Mouse (Mus musculus) forebrain, embryonic 11.5 days (tissue): ENCODE measurements around the gene Cyp2d9. TPM values are rescaled to one million over a fixed set of nuclear protein-coding genes. Genes with fewer than 3 reads are reported as not detected.
"Not testable (repeated sequence)": the region's sequence is repeated elsewhere in the genome, so short reads cannot be mapped to it uniquely, and the experiment has no call there.

Experiments
- ATAC-seq: fragments of 200-750 bp; cut with Nextera tagmentation; replicated peaks from 2 replicates; pipeline ENCODE4 v1.8.0; 2017; ENCODE audit warnings: moderate TSS enrichment; ENCODE audit not compliant: low FRiP score
- DNase-seq: peaks from one replicate; pipeline ENCODE4 v3.0.0-alpha.2; 2017; ENCODE audit warnings: low spot score
- H3K27ac ChIP-seq: fragments of 300-500 bp; sonication (generic); 2 replicates; pipeline ENCODE4 v1.5.1; 2014; ENCODE audit warnings: low read depth, low read length
- H3K27me3 ChIP-seq: fragments of 300-500 bp; sonication (generic); 2 replicates; pipeline ENCODE4 v1.6.1; 2014; ENCODE audit warnings: mild to moderate bottlenecking, low read length, mixed read lengths; ENCODE audit not compliant: control insufficient read depth, insufficient read depth
- H3K36me3 ChIP-seq: fragments of 300-500 bp; sonication (generic); 2 replicates; pipeline ENCODE4 v1.6.1; 2014; ENCODE audit warnings: mild to moderate bottlenecking, low read length, moderate library complexity, mixed read lengths; ENCODE audit not compliant: control insufficient read depth, insufficient read depth
- H3K4me1 ChIP-seq: fragments of 300-500 bp; sonication (generic); replicated peaks from 2 replicates; pipeline ENCODE4 v1.6.1; 2014; ENCODE audit warnings: low read length, mixed read lengths; ENCODE audit not compliant: control insufficient read depth, insufficient read depth
- H3K4me2 ChIP-seq: fragments of 300-500 bp; sonication (generic); 2 replicates; pipeline ENCODE4 v1.6.1; 2014; ENCODE audit warnings: low read depth, mild to moderate bottlenecking, low read length, moderate library complexity, mixed read lengths; ENCODE audit not compliant: severe bottlenecking
- H3K4me3 ChIP-seq: fragments of 300-500 bp; sonication (generic); 2 replicates; pipeline ENCODE4 v1.5.1; 2014; ENCODE audit warnings: low read depth, low read length
- H3K9ac ChIP-seq: fragments of 300-500 bp; sonication (generic); 2 replicates; pipeline ENCODE4 v1.6.1; 2014; ENCODE audit warnings: low read length
- H3K9me3 ChIP-seq: fragments of 300-500 bp; sonication (generic); 2 replicates; pipeline ENCODE4 v1.6.1; 2016; ENCODE audit warnings: low read length, mixed read lengths; ENCODE audit not compliant: control insufficient read depth
- WGBS: fragments of 180-500 bp; shearing (Covaris S2); extraction: QIAGEN DNeasy Blood & Tissue Kit; methylation state at CpG from one replicate; pipeline ENCODE4 v1.1.7; 2014; 5-methylcytosine and 5-hydroxymethylcytosine counted together
- polyA plus RNA-seq: library from polyadenylated mRNA; unstranded; fragments of >200 nt; fragmentation: Nextera tagmentation; extraction: Ambion mirVana; gene quantifications from 2 replicates; pipeline ENCODE4 v1.2.1, GENCODE M21; 2014

Gene Cyp2d9
- polyA plus RNA-seq, 1 experiment from 2014 or later = not detected

GRCm38 (mm10) chr15:82434541-82434940, 1.3 kb downstream of the Cyp2d9 start:
- DNase-seq (no peak), ATAC-seq (no peak)
- no peak overlapping the region for H3K27ac ChIP-seq
- H3K36me3 ChIP-seq = no peaks in the 10 kb centered on the region
- H3K9ac ChIP-seq = no peak overlapping the region
- no peak overlapping the region for H3K4me3 ChIP-seq
- no peak overlapping the region for H3K4me2 ChIP-seq
- no peaks in the 10 kb centered on the region for H3K27me3 ChIP-seq
- no peaks in the 10 kb centered on the region for H3K4me1 ChIP-seq
- no peaks in the 10 kb centered on the region; the same call in 1 of the 2 replicates for H3K9me3 ChIP-seq
- 92% methylated on average over 3 of the region's 3 CpGs for WGBS

DNA sequence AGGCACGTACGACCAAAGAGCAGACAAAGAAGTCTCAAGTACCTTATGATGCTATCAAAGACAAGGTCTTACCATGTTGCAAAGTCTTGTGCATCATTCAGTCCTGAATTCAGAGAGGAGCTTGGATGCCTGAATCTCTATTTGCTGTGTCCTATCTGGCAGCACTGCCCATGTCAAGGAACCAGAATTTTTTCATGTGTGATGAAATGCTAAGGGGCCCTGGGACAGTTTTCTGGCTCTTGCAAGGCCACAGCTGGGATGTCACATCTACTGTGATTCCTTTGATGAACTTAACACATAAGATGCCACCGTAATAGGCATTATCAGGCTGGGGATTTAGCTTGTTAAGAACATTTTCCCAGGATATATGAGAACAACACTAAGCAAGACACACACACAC, 1.8 kb downstream of the Cyp2d9 start:
- Histone ChIP-seq H3K27ac (no peak overlapping the region), H3K4me1 (no peaks in the 10 kb centered on the region), H3K9me3 (no peaks in the 10 kb centered on the region; the same call in 1 of the 2 replicates), H3K9ac (no peak overlapping the region), H3K4me3 (no peak overlapping the region), H3K4me2 (no peak overlapping the region), H3K27me3 (no peaks in the 10 kb centered on the region), H3K36me3 (no peaks in the 10 kb centered on the region)
- 90% methylated on average over 3 of the region's 3 CpGs for WGBS
- DNase-seq (no peak), ATAC-seq (no peak)

- H3K36me3 ChIP-seq = no peaks in the 10 kb centered on the region
- no peak overlapping the region for H3K4me3 ChIP-seq
- no peak overlapping the region for H3K27ac ChIP-seq
- 85% methylated on average over 2 of the region's 2 CpGs for WGBS
- DNase-seq (no peak), ATAC-seq (no peak)
- no peaks in the 10 kb centered on the region; the same call in 1 of the 2 replicates for H3K9me3 ChIP-seq
- no peak overlapping the region for H3K4me2 ChIP-seq
- no peaks in the 10 kb centered on the region for H3K4me1 ChIP-seq
- no peaks in the 10 kb centered on the region for H3K27me3 ChIP-seq
- H3K9ac ChIP-seq = no peak overlapping the region
Observed at GRCm38 (mm10) chr15:82435606-82436005, 2.4 kb downstream of the Cyp2d9 start.

DNA sequence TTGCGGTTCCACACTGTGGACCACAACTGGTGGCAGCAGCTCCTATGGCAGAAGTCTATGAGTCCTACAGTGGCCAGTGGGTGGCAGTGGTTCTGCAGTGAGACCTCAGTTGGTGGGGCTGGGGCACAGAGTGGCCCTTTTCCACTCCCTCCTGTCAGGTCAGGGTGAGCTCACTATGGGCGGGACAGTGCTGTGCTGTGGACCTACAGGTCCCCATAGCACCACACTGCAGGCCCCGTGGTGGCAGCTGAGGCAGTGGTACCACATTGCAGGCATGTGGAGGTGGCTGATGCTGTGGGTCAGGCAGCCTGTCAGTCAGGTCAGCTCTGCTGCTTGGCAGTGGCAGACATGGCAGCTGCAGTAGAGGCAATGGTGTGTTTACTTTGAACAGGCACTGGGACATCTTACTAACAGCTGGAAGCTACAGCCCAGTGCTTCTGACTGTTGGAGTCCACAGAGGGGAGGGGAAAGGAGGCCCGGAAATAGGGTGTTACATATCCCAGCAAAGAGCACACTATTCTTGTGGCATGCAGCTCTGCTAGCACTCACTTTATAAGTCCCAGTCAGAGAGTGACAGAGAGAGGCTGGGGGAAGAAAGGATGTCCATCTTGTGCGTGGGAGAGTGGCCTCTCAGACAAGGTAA, 4.9 kb downstream of the Cyp2d9 start:
- DNase-seq (no peak), ATAC-seq (no peak)
- no peaks in the 10 kb centered on the region; the same call in 1 of the 2 replicates for H3K9me3 ChIP-seq
- H3K27me3 ChIP-seq = no peaks in the 10 kb centered on the region
- no peaks in the 10 kb centered on the region for H3K4me1 ChIP-seq
- H3K4me3 ChIP-seq = no peak overlapping the region
- no peaks in the 10 kb centered on the region for H3K36me3 ChIP-seq
- 77% methylated on average over 5 of the region's 5 CpGs for WGBS
- no peak overlapping the region for H3K9ac ChIP-seq
- no peak overlapping the region for H3K27ac ChIP-seq
- no peak overlapping the region for H3K4me2 ChIP-seq

DNA sequence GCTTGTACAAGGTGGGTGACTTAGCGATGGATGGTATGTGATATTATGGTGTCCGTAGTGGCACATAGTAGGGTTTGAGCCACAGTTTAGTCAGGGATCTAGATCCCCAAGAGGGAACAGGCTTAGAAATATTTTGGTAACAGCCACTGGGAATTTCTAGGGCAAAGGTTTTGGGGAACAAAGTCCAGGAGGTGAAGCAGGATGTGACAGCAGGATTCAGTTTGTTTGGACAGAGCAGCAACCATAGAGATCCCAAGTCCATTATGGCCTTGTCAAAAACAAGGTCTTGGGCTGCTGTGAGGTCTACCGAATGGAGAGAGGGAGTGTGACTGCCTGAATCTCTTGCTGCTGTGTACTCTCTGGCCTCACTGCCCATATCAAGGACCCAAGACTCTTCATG, 10.4 kb downstream of the Cyp2d9 start:
- Histone ChIP-seq H3K4me2 (no peak overlapping the region), H3K4me1 (no peaks in the 10 kb centered on the region), H3K27ac (no peak overlapping the region), H3K9ac (no peak overlapping the region), H3K27me3 (no peaks in the 10 kb centered on the region), H3K36me3 (no peaks in the 10 kb centered on the region), H3K9me3 (no peaks in the 10 kb centered on the region), H3K4me3 (no peak overlapping the region)
- ATAC-seq (no peak), DNase-seq (no peak)
- 92% methylated on average over 3 of the region's 3 CpGs for WGBS

DNA sequence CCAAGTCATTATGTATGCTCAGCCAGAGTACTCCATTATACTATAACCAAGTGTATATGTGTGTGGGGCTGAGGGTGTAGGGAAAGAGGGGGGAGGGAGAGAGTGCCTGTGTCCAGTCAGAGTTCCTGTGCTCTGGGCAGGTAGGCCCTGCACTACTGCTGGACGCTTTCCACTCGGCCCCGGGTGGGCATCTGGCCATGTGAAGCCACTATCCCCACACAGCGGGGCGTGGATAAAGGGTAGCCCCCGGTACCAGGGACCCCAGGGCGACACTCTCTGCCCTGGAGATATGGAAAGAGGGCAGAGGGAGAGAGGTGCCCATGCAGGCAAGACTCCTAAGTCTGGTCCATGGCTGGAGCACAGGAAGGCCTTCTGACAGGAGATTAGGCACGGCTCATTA, 12.0 kb downstream of the Cyp2d9 start:
- ATAC-seq = no peak
- Histone ChIP-seq H3K27ac (no peak overlapping the region), H3K27me3 (no peaks in the 10 kb centered on the region), H3K4me2 (no peak overlapping the region), H3K9me3 (no peaks in the 10 kb centered on the region), H3K36me3 (no peaks in the 10 kb centered on the region), H3K9ac (no peak overlapping the region), H3K4me3 (no peak overlapping the region), H3K4me1 (no peaks in the 10 kb centered on the region)
- 72% methylated on average over 8 of the region's 8 CpGs for WGBS
- no peak for DNase-seq

- H3K4me2 ChIP-seq, H3K4me3 ChIP-seq, H3K36me3 ChIP-seq, ATAC-seq, H3K9me3 ChIP-seq, DNase-seq, H3K4me1 ChIP-seq, H3K27ac ChIP-seq, H3K27me3 ChIP-seq, H3K9ac ChIP-seq: not testable (repeated sequence)
- 80% methylated on average over 2 of the region's 2 CpGs for WGBS
Observed at GRCm38 (mm10) chr15:82450045-82450444, 16.8 kb downstream of the Cyp2d9 start.

- not testable (repeated sequence) for H3K27me3 ChIP-seq, H3K36me3 ChIP-seq, DNase-seq, H3K9me3 ChIP-seq, H3K27ac ChIP-seq, ATAC-seq, H3K4me2 ChIP-seq, H3K4me3 ChIP-seq, H3K9ac ChIP-seq, H3K4me1 ChIP-seq
- WGBS = 88% methylated on average over 1 of the region's 1 CpGs
Observed at GRCm38 (mm10) chr15:82452133-82452532, 18.9 kb downstream of the Cyp2d9 start.

DNA sequence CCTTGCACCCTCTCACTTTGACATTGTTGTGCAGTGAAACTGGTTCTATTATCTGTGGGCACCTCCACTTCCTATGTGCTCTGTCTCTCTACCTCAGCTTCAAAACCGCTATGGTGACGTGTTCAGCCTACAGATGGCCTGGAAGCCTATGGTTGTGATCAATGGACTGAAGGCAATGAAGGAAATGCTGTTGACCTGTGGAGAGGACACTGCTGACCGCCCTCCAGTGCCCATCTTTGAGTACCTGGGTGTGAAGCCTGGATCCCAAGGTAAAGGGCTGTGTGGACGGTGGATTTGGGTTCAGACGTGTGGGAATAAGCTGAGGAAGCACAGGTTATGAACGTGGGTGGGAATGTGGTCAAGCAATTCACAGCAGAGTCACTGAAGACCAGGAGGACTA, 20.3 kb downstream of the Cyp2d9 start:
- H3K9ac ChIP-seq, H3K27ac ChIP-seq, H3K36me3 ChIP-seq, H3K9me3 ChIP-seq, ATAC-seq, H3K4me3 ChIP-seq, H3K4me1 ChIP-seq, DNase-seq, H3K27me3 ChIP-seq, H3K4me2 ChIP-seq: not testable (repeated sequence)
- whole genome bisulfite sequencing = 86% methylated on average over 6 of the region's 6 CpGs
